Mouse (Mus musculus): ENCODE results near the gene Maff. TPM values are rescaled to one million over a fixed set of nuclear protein-coding genes. Genes with fewer than 3 reads are reported as not detected.

Maff gene
- polyA plus RNA-seq, 1 experiment from 2014 or later, result 1.8 TPM

GRCm38 (mm10) chr15:79323791-79324155 lies 22.6 kb upstream of the Maff start:
- Histone ChIP-seq H3K27ac (replicated peaks) (peak overlapping the region; percentile 69), H3K36me3 (replicated peaks) (no peaks in the 10 kb centered on the region), H3K4me1 (peaks cover 54% of the 10 kb centered on the region), H3K4me3 (no peak overlapping the region), H3K27me3 (replicated peaks; ENCODE audit: low read depth, poor library complexity, severe bottlenecking) (no peaks in the 10 kb centered on the region), H3K9me3 (no peaks in the 10 kb centered on the region)
- WGBS, result 80% methylated on average over 4 of the region's 4 CpGs
- DNase-seq (ENCODE audit: low spot score), result no peak

- Histone ChIP-seq H3K9me3 (no peaks in the 10 kb centered on the region), H3K27me3 (replicated peaks; ENCODE audit: low read depth, poor library complexity, severe bottlenecking) (no peaks in the 10 kb centered on the region), H3K36me3 (replicated peaks) (no peaks in the 10 kb centered on the region), H3K4me3 (no peak overlapping the region), H3K4me1 (peaks cover 54% of the 10 kb centered on the region), H3K27ac (replicated peaks) (peak overlapping the region; percentile 69)
- no peak for DNase-seq (ENCODE audit: low spot score)
- WGBS, result 89% methylated on average over 3 of the region's 3 CpGs
These were observed 22.0 kb upstream of the Maff start for GRCm38 (mm10) chr15:79324373-79324772.

GRCm38 (mm10) chr15:79325742-79326141 lies 20.7 kb upstream of the Maff start:
- Histone ChIP-seq H3K4me1 (peaks cover 54% of the 10 kb centered on the region), H3K27me3 (replicated peaks; ENCODE audit: low read depth, poor library complexity, severe bottlenecking) (no peaks in the 10 kb centered on the region), H3K9me3 (no peaks in the 10 kb centered on the region), H3K27ac (replicated peaks) (0 out of 2 replicates have a peak overlapping the region, but pooled peaks have one; percentile 69), H3K4me3 (no peak overlapping the region), H3K36me3 (replicated peaks) (no peaks in the 10 kb centered on the region)
- no peak for DNase-seq (ENCODE audit: low spot score)
- 84% methylated on average over 3 of the region's 3 CpGs for WGBS

GRCm38 (mm10) chr15:79326264-79326663 lies 20.2 kb upstream of the Maff start:
- Histone ChIP-seq H3K27me3 (replicated peaks; ENCODE audit: low read depth, poor library complexity, severe bottlenecking) (no peaks in the 10 kb centered on the region), H3K4me1 (peaks cover 54% of the 10 kb centered on the region), H3K4me3 (peak overlapping the region; percentile 29; the same call in 1 of the 2 replicates), H3K36me3 (replicated peaks) (no peaks in the 10 kb centered on the region), H3K9me3 (no peaks in the 10 kb centered on the region), H3K27ac (replicated peaks) (peak overlapping the region; percentile 26; the same call in 1 of the 2 replicates)
- DNase-seq (ENCODE audit: low spot score), result no peak
- 63% methylated on average over 4 of the region's 4 CpGs for WGBS

GRCm38 (mm10) chr15:79326971-79327961 lies 19.2 kb upstream of the Maff start:
- 18% methylated on average over 20 of the region's 20 CpGs for WGBS
- H3K36me3 ChIP-seq (replicated peaks), result no peaks in the 10 kb centered on the region
- H3K9me3 ChIP-seq, result no peaks in the 10 kb centered on the region
- no peaks in the 10 kb centered on the region for H3K27me3 ChIP-seq (replicated peaks; ENCODE audit: low read depth, poor library complexity, severe bottlenecking)
- H3K4me3 ChIP-seq, result peak overlapping the region; percentile 70
- DNase-seq (ENCODE audit: low spot score), result peak; percentile 60
- peaks cover 54% of the 10 kb centered on the region for H3K4me1 ChIP-seq
- H3K27ac ChIP-seq (replicated peaks), result peak overlapping the region; percentile 90

- Histone ChIP-seq H3K27ac (replicated peaks) (peak within 1 kb of the TSS; percentile 90), H3K4me3 (peak within 1 kb of the TSS; percentile 70), H3K9me3 (no peaks in the 10 kb centered on the region), H3K27me3 (replicated peaks; ENCODE audit: low read depth, poor library complexity, severe bottlenecking) (no peaks in the 10 kb centered on the region), H3K36me3 (replicated peaks) (no peaks in the 10 kb centered on the region), H3K4me1 (peaks cover 45% of the 10 kb centered on the region)
- 4% methylated on average over 46 of the region's 46 CpGs for WGBS
- peak; percentile 100 for DNase-seq (ENCODE audit: low spot score)
These were observed 18.1 kb upstream of the Maff start, which contains the start of gene Pla2g6 for GRCm38 (mm10) chr15:79328058-79328938. Pla2g6 (minus strand) TSS chr15:79328390.

GRCm38 (mm10) chr15:79328939-79329275 lies 17.5 kb upstream of the Maff start:
- no peaks in the 10 kb centered on the region for H3K9me3 ChIP-seq
- no peak overlapping the region for H3K4me3 ChIP-seq
- H3K27ac ChIP-seq (replicated peaks), result peak overlapping the region; percentile 90
- no peak for DNase-seq (ENCODE audit: low spot score)
- peaks cover 39% of the 10 kb centered on the region for H3K4me1 ChIP-seq
- WGBS, result 88% methylated on average over 4 of the region's 4 CpGs
- H3K36me3 ChIP-seq (replicated peaks), result no peaks in the 10 kb centered on the region
- H3K27me3 ChIP-seq (replicated peaks; ENCODE audit: low read depth, poor library complexity, severe bottlenecking), result 0 out of 2 replicates have a peak, but pooled peaks cover under 1% of the 10 kb centered on the region

GRCm38 (mm10) chr15:79329346-79329978 lies 17.0 kb upstream of the Maff start:
- H3K4me1 ChIP-seq, result peaks cover 34% of the 10 kb centered on the region
- 97% methylated on average over 6 of the region's 6 CpGs for WGBS

GRCm38 (mm10) chr15:79329979-79330363 lies 16.4 kb upstream of the Maff start:
- 82% methylated on average over 6 of the region's 6 CpGs for WGBS
- DNase-seq (ENCODE audit: low spot score), result no peak
- peaks cover 33% of the 10 kb centered on the region for H3K4me1 ChIP-seq

More at GRCm38 (mm10) chr15:79329346-79329978, 17.0 kb upstream of the Maff start:
- H3K27ac ChIP-seq (replicated peaks), result no peak overlapping the region
- H3K9me3 ChIP-seq, result no peaks in the 10 kb centered on the region
- H3K4me3 ChIP-seq, result no peak overlapping the region
- DNase-seq (ENCODE audit: low spot score), result no peak
- H3K27me3 ChIP-seq (replicated peaks; ENCODE audit: low read depth, poor library complexity, severe bottlenecking), result 0 out of 2 replicates have a peak, but pooled peaks cover 6% of the 10 kb centered on the region
- no peaks in the 10 kb centered on the region for H3K36me3 ChIP-seq (replicated peaks)

GRCm38 (mm10) chr15:79330521-79330920 lies 15.9 kb upstream of the Maff start:
- peaks cover 33% of the 10 kb centered on the region for H3K4me1 ChIP-seq
- H3K27ac ChIP-seq (replicated peaks), result no peak overlapping the region
- WGBS, result 47% methylated on average over 4 of the region's 4 CpGs
- no peaks in the 10 kb centered on the region for H3K36me3 ChIP-seq (replicated peaks)
- H3K4me3 ChIP-seq, result no peak overlapping the region
- 0 out of 2 replicates have a peak, but pooled peaks cover 8% of the 10 kb centered on the region for H3K27me3 ChIP-seq (replicated peaks; ENCODE audit: low read depth, poor library complexity, severe bottlenecking)
- DNase-seq (ENCODE audit: low spot score), result no peak
- H3K9me3 ChIP-seq, result no peaks in the 10 kb centered on the region

More at GRCm38 (mm10) chr15:79329979-79330363, 16.4 kb upstream of the Maff start:
- Histone ChIP-seq H3K36me3 (replicated peaks) (no peaks in the 10 kb centered on the region), H3K9me3 (no peaks in the 10 kb centered on the region), H3K27ac (replicated peaks) (no peak overlapping the region), H3K4me3 (no peak overlapping the region), H3K27me3 (replicated peaks; ENCODE audit: low read depth, poor library complexity, severe bottlenecking) (0 out of 2 replicates have a peak, but pooled peaks cover 8% of the 10 kb centered on the region)

- H3K9me3 ChIP-seq, result no peaks in the 10 kb centered on the region
- DNase-seq (ENCODE audit: low spot score), result no peak
- no peak overlapping the region for H3K27ac ChIP-seq (replicated peaks)
- H3K36me3 ChIP-seq (replicated peaks), result no peaks in the 10 kb centered on the region
- WGBS, result 71% methylated on average over 4 of the region's 4 CpGs
- H3K27me3 ChIP-seq (replicated peaks; ENCODE audit: low read depth, poor library complexity, severe bottlenecking), result 0 out of 2 replicates have a peak, but pooled peaks cover 8% of the 10 kb centered on the region
- H3K4me3 ChIP-seq, result no peak overlapping the region
- H3K4me1 ChIP-seq, result peaks cover 11% of the 10 kb centered on the region
These were observed 13.0 kb upstream of the Maff start for GRCm38 (mm10) chr15:79333409-79333808.
